Mouse (Mus musculus) adrenal gland, adult 8-10 months (tissue): ENCODE data around the gene Dscam. TPM values are rescaled to one million over a fixed set of nuclear protein-coding genes. Genes with fewer than 3 reads are reported as not detected.

Experiments
- DNase-seq: peaks from one replicate; pipeline ENCODE4 v3.0.0; 2022
- total RNA-seq, 4 experiments: library from RNA; stranded (reverse); gene quantifications; 2 replicates each; pipeline ENCODE4 v1.2.4; 2022

The Dscam gene
- total RNA-seq, 4 experiments from 2014 or later: 0.03 to 0.28 (median 0.03) TPM; not detected in 1

GRCm38 (mm10) chr16:96552680-96553079 lies 617.9 kb downstream of the Dscam start:
- no peak for DNase-seq

GRCm38 (mm10) chr16:96541056-96541455 lies 629.5 kb downstream of the Dscam start:
- no peak for DNase-seq

Other genes starting within 250 kb of the Dscam start
- 10 to 100 TPM; 19.9 to 49.8 (median 23.4) TPM for gene Bace2, start 186.0 kb upstream of the Dscam start, total RNA-seq